Comparison of ENCODE assay signal across 8 mouse cellular contexts in the genomic region with DNA sequence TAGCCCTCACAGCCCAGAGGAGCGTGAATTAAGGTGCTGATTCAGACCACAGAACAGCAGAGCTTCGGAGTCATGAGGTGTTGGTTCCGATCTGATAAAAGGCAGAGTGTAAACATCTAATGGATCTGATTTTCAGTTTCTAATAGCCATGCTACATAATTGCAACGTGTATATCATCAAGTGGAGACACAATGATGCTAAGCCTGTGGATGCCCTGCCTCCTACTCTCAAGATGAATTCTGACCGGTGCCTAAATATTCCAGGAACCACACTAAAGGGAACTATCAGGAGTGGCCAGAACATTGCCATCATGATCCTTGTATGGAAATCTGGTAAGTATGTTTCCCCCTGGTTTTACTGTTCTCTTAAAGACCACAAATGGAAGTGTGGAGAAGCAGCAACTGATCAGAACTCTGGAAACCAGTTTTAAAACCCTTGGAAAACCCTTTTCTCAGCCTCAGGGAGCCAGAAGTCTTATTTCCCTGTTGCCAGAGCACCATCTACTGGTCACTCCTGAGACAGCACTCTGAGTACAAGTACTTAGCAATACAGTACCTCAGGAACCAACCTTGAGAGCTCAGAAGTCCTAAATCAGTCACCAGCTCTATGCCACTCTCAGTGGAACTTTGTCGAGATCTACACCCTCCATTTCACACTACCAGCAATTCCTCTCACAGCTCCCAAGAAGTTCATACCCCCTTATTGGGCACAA.
A peak's percentile ranks its signal among the peaks of the same experiment; 100 is the strongest.
DNase-seq lines count a peak whose midpoint lies in the region; ATAC-seq and TF ChIP-seq lines count a peak whose summit lies in the region.

No protein-coding gene starts in this region.

- H3K36me3 ChIP-seq in heart, embryonic 12.5 days, result no peaks in the 10 kb centered on the region
- no peaks in the 10 kb centered on the region for H3K36me3 ChIP-seq in lung, embryonic 14.5 days (ENCODE audit: insufficient read depth)

- no peak overlapping the region for H3K9ac ChIP-seq in heart, embryonic 12.5 days
- no peak overlapping the region for H3K9ac ChIP-seq in lung, embryonic 14.5 days

- TF ChIP-seq CTCF in lung, embryonic 14.5 days (IDR thresholded peaks at IDR 0.05; ENCODE audit: low read depth), result peak; percentile 82

- peaks cover 16% of the 10 kb centered on the region for H3K4me1 ChIP-seq in heart, embryonic 12.5 days (replicated peaks)
- no peaks in the 10 kb centered on the region for H3K4me1 ChIP-seq in lung, embryonic 14.5 days (ENCODE audit: insufficient read depth)

- H3K4me3 ChIP-seq in heart, embryonic 12.5 days, result no peak overlapping the region
- H3K4me3 ChIP-seq in lung, embryonic 14.5 days (ENCODE audit: low read depth, low read length), result no peak overlapping the region

- H3K27me3 ChIP-seq in heart, embryonic 12.5 days (replicated peaks), result peaks cover 55% of the 10 kb centered on the region
- peaks cover 51% of the 10 kb centered on the region for H3K27me3 ChIP-seq in lung, embryonic 14.5 days (ENCODE audit: insufficient read depth, low read length)

- 57% methylated on average over 6 of the region's 6 CpGs for WGBS in heart, embryonic 12.5 days
- 54% methylated on average over 6 of the region's 6 CpGs for WGBS in large intestine, adult 2 months
- WGBS in lung, embryonic 14.5 days, result 52% methylated on average over 6 of the region's 6 CpGs

- DNase-seq in heart, adult 18-20 months, result peak; percentile 42 to 85
- DNase-seq in WW6 (ENCODE audit: low read depth, low spot score), result peak; percentile 46
- peak; percentile 90 to 94 for DNase-seq in cerebellum, postnatal 14 days
- DNase-seq in frontal cortex, postnatal 25 days (ENCODE audit: low spot score in 2 of 2), result peak; percentile 87 to 88
- peak; percentile 51 for DNase-seq in large intestine, adult 2 months (ENCODE audit: low read depth, low spot score)
- DNase-seq in lung, embryonic 14.5 days, result peak; percentile 93
- DNase-seq in skeletal muscle tissue, adult 2 months (ENCODE audit: low read depth, low spot score), result peak; percentile 64

- no peaks in the 10 kb centered on the region for H3K9me3 ChIP-seq in heart, embryonic 12.5 days (replicated peaks)
- H3K9me3 ChIP-seq in lung, embryonic 14.5 days (ENCODE audit: low read depth, low read length), result no peaks in the 10 kb centered on the region

- no peak overlapping the region for H3K27ac ChIP-seq in heart, embryonic 12.5 days (ENCODE audit: poor library complexity, severe bottlenecking)
- H3K27ac ChIP-seq in lung, embryonic 14.5 days (ENCODE audit: low read depth), result no peak overlapping the region

- no peak for ATAC-seq in heart, embryonic 12.5 days (ENCODE audit: insufficient number of reproducible peaks, low FRiP score)
- peak; percentile 58; the same call in 1 of the 2 replicates for ATAC-seq in lung, embryonic 14.5 days (ENCODE audit: insufficient read depth)

- no peak overlapping the region for H3K4me2 ChIP-seq in heart, embryonic 12.5 days
- no peak overlapping the region for H3K4me2 ChIP-seq in lung, embryonic 14.5 days
